Mouse (Mus musculus) C2C12 (cell line): ENCODE data around the gene Pde11a.

ENCODE experiments used
- CEBPB ChIP-seq: IDR thresholded peaks from one replicate; pipeline ENCODE4 v1.6.1; 2011; ENCODE audit warnings: low read depth, mild to moderate bottlenecking, control low read depth, moderate library complexity
- MAX ChIP-seq: IDR thresholded peaks from one replicate; pipeline ENCODE4 v1.6.1; 2011; ENCODE audit warnings: mild to moderate bottlenecking, control low read depth
- MYOD1 ChIP-seq: IDR thresholded peaks from one replicate; pipeline ENCODE4 v1.6.1; 2011; ENCODE audit warnings: low read depth; ENCODE audit not compliant: control insufficient read depth, insufficient read length
- MYOG ChIP-seq: IDR thresholded peaks from one replicate; pipeline ENCODE4 v1.6.1; 2011; ENCODE audit not compliant: control insufficient read depth, insufficient read length; ENCODE audit errors: extremely low read depth

GRCm38 (mm10) chr2:75997726-75998125, 340.8 kb downstream of the Pde11a start:
- TF ChIP-seq MYOD1 (no peak), MYOG (no peak), MAX (no peak), CEBPB (no peak)
